Mouse (Mus musculus) thymus, postnatal 36 days (tissue): ENCODE data around the gene Sbk3.

Source experiments
- DNase-seq, 2 experiments: peaks; one replicate each; pipeline ENCODE4 v3.0.0; 2022; ENCODE audit warnings: mixed read lengths in 2 of 2

Gene Sbk3

GRCm38 (mm10) chr7:4928323-4928722 lies 42.6 kb downstream of the Sbk3 start:
- DNase-seq, result no peak

- DNase-seq, result no peak
These were observed 43.3 kb downstream of the Sbk3 start for GRCm38 (mm10) chr7:4927711-4928110.

- no peak for DNase-seq
These were observed 44.1 kb downstream of the Sbk3 start for GRCm38 (mm10) chr7:4926849-4927248.

- no peak for DNase-seq
These were observed 45.3 kb downstream of the Sbk3 start, which contains the start of gene Ssc5d for GRCm38 (mm10) chr7:4925441-4926381. TSS of gene Ssc5d (plus strand) at chr7:4925785.

GRCm38 (mm10) chr7:4924891-4925301 lies 46.1 kb downstream of the Sbk3 start:
- no peak for DNase-seq

- no peak for DNase-seq
These were observed 46.5 kb downstream of the Sbk3 start for GRCm38 (mm10) chr7:4924483-4924882.

GRCm38 (mm10) chr7:4923586-4924364 lies 47.2 kb downstream of the Sbk3 start:
- no peak for DNase-seq

GRCm38 (mm10) chr7:4922931-4923565 lies 47.9 kb downstream of the Sbk3 start:
- no peak for DNase-seq

- DNase-seq, result peak; percentile 40 to 52
These were observed 48.5 kb downstream of the Sbk3 start for GRCm38 (mm10) chr7:4922508-4922907.

GRCm38 (mm10) chr7:4921824-4922482 lies 49.0 kb downstream of the Sbk3 start, which contains the start of gene Nat14:
TSS of gene Nat14 (plus strand) at chr7:4922028.
- DNase-seq, result no peak

GRCm38 (mm10) chr7:4920976-4921823 lies 49.8 kb downstream of the Sbk3 start:
- DNase-seq, result no peak

- DNase-seq, result no peak
These were observed 50.5 kb downstream of the Sbk3 start for GRCm38 (mm10) chr7:4920496-4920895.

GRCm38 (mm10) chr7:4919971-4920370 lies 51.0 kb downstream of the Sbk3 start:
- DNase-seq, result no peak

GRCm38 (mm10) chr7:4919096-4919495 lies 51.9 kb downstream of the Sbk3 start:
- DNase-seq, result no peak

- no peak for DNase-seq
These were observed 52.3 kb downstream of the Sbk3 start for GRCm38 (mm10) chr7:4918681-4919080.

GRCm38 (mm10) chr7:4917494-4917893 lies 53.5 kb downstream of the Sbk3 start:
- no peak for DNase-seq

GRCm38 (mm10) chr7:4915669-4916416 lies 55.1 kb downstream of the Sbk3 start:
- peak in 1 of 2 experiments; percentile 27 for DNase-seq
